Mouse (Mus musculus): ENCODE measurements around the gene Pitpnm3.

The Pitpnm3 gene

DNA sequence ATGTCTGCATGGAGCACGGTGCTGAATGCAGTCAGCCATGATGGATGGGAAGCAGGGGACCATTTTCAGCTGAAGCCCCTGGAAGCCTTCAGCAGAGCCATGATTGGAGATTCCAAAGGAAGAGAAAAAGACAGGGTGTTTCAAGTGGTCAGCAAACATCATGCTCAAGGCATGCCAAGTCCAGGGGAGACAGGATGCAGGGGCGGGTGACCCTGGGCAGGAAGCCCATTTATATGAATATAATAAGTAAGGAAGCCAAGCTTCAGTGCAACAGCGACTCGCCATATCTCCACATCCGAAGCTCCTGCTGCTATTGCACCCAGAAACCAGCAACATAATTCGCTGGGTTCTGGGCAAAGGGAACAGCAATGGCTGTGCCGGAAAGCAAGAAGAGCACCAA, 41.1 kb downstream of the Pitpnm3 start:
- no peak for DNase-seq (ENCODE audit: low spot score)

DNA sequence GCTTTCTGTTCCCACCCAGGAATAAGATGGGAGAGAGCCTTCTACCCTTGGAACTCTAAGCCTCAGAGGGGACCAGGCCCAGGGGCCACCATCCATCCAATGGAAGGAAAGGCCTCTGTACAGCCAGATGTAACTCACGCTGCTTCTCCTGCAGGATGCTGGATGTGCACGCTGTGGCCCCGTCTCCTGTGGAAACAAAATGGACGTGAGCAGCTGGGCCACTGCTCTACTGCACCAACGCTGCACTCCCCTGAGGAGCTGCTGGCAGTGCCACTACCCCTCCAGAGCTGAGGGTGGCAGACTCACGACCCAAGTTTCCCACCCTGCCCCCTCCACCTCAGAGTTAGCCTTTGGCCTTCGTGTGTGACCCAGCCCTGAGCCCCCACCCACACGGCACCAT, 43.2 kb downstream of the Pitpnm3 start:
- DNase-seq (ENCODE audit: low spot score): no peak

DNA sequence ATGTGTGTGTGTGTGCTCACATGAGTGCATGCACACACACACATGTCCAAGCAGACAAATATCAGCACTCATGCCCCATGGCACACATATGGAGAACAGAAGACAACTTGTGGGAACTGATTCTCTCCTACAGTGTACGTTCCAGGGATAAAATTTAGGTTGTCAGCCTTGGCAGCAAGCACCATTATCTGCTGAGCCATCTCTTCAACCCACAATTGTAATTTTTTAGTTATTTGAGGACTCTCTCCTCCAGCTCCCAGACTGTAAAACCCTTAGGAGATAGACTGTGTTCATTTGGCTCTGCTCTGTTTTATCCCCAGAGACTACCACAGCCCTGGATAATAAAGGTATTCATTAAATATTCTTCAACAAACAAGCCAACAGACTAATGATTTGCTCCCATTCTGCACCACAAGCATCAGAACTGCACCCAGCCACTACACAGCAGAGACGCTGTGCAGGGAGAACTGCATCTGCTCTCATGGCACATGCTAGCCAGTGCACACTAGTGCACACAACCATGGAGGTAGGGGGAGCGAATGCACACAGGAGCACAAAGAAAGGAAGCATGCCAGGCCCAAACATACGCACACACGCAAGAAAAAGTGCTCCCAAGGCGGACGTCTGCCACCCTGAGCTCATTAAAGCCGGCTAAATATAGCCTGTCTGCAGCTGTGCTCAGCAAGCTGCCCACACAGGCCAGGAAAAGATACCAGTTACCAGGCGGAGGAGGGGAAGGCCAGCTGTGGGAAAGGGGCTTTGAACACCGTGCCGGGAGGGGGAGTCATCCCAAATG, 49.1 kb downstream of the Pitpnm3 start:
- DNase-seq (ENCODE audit: low spot score): peak; percentile 17

DNA sequence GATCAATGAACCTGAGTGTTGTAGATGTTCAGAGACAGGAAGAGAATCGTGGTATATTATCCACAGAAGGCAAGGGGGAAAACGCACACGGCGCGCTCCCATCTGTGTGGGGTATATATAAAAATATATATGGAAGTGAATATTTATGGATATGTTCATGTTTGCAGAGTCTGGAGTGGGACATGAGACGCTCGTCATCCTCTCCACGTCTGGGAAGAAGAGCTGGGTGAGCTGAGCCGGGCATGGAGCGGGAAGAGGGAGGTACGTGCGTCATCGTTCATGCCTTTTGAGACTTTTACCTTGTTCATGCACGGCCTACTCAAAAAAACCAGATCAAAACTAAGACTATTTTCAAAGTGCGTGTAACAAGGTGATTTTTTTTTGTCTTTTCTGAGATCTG, 51.2 kb downstream of the Pitpnm3 start:
- no peak for DNase-seq (ENCODE audit: low spot score)

DNA sequence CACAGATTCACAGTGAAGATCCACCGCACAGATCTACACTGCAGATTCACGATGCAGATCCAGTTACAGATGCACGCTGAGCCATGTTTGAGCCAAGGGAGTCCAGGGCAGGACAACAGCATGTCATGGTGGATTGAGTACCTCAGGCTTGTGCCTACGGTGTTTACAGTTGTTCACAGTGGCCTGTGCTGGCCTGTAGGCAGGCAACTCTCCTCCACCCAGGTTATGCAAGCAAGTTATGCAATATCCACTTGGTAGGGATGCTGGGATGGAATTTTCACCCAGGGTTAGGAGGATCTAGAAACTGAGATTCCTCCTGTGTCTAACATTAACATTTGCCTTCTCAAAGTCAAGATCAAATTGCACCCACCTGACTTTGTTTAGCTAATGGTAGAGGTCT, 53.0 kb downstream of the Pitpnm3 start:
- no peak for DNase-seq (ENCODE audit: low spot score)

DNA sequence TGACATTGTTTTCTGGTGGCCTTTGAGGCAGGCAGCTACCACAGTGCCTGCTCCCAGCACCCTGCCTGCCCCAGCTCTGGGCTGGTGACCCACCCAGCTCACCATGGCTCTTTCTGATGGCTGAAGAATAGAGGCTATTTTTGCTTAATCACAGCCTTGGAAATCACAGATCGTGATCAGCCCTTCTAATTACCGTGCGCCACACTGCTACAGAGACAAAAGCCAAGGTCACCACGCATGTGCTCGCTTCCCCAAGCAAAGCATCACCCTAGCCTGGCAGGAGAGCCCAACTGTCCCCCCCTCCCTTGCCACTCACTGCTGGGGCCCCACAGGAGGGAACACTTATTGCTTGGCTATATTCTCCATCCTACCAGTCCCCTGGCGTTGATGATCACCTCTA, 55.1 kb downstream of the Pitpnm3 start:
- no peak for DNase-seq (ENCODE audit: low spot score)

DNA sequence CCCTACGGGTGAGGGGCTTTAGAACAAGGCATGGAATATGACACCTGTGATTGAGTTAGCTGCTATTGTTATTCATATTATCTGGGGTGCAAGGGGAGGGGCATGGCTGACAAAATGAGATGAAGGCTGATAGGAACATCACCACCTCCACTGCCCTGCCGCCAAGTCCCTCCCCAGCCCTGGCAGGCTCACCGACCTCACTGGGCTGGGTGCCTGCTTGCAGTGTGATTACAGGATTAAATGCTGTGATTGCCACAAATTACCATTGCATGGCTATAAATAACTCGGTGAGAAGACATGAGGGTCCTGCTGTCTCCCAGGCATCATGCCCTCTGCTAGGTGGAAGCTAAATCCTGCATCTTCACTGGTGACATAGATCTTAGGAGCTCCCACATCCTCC, 56.9 kb downstream of the Pitpnm3 start:
- DNase-seq (ENCODE audit: low spot score): no peak

DNA sequence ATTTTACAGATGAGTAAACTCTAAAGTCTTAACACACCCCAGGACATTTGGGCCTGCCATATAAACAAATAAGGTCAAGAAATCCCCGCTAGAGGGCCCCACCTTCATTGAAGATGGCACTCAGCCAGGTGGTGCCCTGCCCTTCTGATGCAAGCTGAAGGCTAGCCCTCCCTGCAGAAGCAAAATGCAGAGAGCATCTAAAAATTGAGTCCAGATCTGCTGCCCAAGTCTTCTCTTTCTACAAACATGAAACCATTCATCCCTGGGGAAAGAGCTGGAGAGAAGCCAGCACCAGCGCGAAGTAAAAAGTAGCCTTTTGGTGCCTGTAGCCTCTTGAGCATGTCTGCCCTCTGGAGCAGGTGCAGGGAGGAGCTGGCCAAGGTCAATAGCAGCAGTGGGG, 57.5 kb downstream of the Pitpnm3 start:
- no peak for DNase-seq (ENCODE audit: low spot score)

DNA sequence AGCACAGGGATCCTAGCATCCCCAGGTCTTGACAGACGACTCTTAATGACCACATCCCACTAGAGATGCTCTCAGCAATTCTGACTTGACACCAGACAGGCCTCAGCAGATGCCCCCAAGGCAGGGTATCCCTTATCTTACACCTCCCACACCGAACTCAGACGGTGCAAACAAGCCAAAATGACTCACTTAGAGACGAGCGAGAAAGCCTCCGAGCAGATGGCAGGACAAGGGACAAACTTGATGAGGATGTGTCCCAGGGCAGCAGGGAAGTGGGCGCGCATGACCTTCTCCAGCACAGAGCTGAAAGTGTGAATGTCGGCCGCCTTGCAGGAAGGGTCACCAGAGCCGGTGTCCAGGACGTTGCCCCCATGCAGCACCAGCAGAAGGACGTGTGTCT, 61.3 kb downstream of the Pitpnm3 start:
- DNase-seq (ENCODE audit: low spot score): no peak

DNA sequence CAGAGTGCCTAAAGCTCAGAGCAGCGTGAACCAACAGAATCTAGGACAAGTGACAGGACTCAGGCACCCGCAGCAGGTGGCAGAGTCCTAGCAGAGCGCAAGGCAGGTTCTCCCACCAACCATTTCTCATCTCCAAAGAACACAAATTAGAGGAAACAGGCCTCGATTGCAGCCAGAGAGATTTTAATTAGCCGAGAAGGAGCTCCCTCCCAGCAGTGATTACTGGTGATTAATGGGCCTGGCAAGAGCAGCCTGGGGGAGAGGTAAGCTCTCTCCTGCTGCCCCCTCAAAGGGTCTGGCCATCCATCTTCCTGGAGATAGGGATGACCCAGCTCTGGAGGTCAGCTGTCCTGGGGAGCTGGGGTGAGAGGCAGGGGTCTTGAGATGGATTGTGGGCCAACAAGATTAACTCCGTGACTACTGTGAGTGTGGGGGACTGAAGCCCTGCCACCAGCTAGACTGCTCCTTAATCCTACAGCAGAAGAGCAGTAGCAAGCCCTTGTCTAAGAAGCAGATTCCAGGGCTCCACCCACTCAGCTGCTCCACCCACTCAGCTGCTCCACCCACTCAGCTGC, 63.2 kb downstream of the Pitpnm3 start:
- DNase-seq (ENCODE audit: low spot score): peak; percentile 36

DNA sequence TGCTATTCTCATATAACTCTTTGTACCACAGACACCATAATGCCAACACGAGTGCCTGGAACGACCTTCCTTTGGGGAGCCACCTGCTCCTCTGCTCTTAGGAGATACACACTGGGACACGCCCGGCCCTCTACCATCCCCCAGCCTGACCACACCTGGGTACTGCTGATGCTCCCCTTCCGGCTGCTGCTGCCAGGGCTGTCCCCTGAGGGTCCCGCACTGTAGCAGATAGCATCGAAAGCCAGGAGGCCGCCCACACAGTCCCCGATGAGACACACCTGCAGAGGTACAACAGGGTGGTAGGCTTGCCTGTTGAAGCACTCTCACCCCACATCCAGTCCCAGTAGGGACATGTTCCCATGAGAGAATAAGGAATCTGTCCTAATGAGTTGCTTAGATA, 64.8 kb downstream of the Pitpnm3 start:
- DNase-seq (ENCODE audit: low spot score): no peak

DNA sequence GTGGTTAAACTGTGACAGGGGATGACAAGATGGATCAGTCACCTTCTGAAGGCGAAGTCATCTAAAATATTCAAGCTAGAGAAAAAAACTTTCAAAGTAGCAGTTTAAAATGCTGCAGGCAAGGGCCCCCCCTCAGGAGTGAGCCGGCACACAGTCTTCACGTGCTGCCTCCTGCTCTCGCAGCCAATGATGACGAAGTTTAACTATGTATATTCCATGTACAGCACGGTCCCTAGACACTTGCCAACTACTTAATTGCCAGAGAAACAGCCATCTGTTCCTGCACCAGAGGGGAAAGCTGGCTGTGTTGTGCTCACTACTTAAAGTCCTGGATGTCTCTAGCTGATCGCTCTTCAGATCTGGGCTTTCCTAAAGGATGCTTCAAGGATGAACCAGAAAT, 67.6 kb downstream of the Pitpnm3 start:
- DNase-seq (ENCODE audit: low spot score): no peak

DNA sequence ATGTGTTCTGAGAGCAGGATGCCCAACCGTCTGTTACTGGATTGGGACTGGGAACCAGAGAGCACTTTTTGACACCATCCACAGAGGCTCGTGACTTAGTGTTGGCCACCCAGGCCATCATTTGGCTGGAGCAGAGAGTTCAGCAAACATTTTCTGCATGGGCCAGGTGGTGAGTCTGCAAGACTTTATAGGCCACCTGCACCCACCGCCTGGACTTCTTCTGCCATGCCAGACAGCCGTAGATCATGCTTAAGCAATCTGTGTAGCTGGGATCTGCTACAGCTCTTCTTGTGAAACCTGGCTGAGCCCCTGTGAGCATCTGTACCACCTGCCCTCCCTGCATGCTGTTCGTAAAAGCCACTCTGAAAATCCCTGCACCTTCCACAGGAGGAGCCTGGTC, 68.3 kb downstream of the Pitpnm3 start:
- no peak for DNase-seq (ENCODE audit: low spot score)

DNA sequence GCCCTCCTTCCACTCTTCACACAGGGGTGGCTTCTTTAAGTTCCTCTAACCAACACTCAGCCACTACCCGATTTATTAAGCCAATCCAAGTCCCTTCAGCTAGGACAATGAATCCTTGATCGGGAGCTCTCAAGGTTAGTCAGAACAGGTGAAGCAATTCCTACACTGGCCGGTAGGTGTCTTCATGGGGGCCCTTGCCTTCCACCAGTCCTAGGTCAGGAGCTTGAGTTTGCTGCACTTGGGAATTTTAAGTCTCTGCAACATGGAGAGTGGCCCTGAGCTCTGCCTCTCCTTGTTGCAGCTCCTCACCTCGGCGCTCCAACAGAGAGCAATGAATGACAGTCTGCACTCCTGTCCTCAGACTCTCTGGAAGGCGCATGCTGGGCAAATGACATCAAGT, 69.2 kb downstream of the Pitpnm3 start:
- peak; percentile 72 for DNase-seq (ENCODE audit: low spot score)

DNA sequence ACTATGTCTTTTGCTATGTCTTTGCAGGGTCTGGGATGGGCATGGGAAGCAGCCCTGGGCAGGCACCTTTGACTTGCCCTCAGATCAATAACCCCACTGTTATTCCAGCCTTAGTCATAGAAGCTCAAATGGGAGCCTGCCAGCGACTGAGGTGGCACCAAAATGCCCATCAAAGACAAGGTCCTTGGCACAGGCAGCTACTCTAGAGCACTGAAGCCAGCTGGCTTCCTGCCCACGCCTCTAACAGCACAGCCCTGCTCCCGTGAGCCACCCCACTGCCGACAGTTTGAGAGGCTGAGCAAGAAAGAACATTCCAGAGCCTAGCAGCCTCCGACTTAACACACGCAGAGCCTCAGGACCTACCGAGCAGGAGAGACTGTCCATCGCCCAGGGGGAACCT, 70.5 kb downstream of the Pitpnm3 start:
- DNase-seq (ENCODE audit: low spot score): no peak

DNA sequence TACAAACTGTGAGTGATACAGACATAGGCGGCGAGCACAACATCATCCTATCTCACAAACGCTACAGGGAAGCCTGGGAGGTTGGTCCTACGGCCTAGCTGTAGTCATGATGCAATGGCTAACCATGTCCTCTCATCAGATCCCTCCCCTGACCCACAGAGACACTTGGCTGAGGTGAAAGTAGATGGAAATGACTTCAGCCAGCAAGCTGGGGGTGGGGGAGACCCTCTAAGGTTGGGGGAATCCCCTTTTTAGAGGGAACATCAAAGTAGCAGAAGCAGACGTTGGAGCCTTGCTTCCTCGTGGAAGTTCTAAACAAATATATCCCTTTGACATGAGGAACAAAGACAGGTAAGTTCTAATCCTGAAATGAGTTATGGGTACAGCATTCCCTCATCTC, 71.2 kb downstream of the Pitpnm3 start:
- no peak for DNase-seq (ENCODE audit: low spot score)

DNA sequence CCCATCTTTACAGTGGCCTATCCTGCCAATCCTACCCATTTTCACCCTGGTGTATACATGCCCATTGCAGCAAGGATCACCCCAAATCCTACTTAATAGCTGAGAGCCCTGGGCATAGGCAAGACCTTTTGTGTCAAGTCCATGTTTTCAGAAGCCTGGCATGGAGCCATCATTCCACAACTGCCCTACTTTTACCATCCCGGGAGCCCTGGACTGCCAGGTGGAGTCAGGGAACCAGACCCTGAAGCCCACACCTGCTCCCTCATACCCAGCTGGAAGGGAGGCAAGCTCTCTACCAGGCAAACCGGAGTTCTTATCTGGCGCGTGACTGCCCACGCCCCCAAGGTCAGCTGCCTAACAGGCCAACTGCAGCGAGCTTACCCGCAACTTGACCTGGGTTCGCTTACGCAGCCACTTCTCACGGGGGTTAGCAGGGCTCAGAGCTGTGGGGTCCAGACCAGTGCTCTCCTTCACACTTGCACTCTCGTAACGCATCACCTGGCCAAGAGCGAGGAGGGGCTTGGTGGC, 74.4 kb downstream of the Pitpnm3 start:
- DNase-seq (ENCODE audit: low spot score): no peak

DNA sequence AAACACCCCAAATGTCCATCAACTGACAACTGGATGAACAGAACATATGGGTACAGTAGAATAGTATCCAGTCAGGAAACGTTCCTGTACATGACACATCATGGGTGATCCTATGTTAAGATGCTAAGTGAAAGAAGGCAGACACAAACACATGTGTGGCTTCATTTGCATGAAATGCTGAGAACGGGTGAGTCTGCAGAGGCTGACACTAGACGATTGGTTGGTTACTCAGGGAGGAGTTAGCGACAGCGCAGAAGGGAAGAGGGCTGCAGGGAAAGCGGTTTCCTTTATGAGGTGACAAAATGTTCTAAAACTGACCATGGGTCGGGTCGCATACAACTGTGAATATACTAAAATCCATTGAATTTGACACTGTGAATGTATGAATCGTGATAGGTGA, 75.2 kb downstream of the Pitpnm3 start:
- DNase-seq (ENCODE audit: low spot score): no peak

DNA sequence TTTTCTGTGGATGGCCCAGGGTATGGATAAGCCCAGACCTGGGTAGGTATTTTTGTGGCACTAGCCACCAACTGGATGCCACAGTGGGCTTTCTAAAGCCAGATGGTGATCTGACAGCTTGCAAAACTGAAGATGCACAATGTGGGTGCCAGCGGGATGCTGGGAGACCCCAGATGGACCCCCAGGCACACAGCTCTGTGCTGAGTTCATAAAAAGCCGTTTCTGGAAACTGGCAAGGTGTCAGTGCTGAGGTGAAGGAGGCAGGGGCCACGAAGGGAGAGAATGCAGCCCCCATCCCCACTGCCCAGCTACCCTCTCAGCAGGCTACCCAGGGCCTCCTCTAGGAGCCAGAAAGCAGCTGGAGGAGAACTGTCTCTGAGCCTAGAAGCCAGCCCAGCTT, 78.4 kb downstream of the Pitpnm3 start:
- no peak for DNase-seq (ENCODE audit: low spot score)

DNA sequence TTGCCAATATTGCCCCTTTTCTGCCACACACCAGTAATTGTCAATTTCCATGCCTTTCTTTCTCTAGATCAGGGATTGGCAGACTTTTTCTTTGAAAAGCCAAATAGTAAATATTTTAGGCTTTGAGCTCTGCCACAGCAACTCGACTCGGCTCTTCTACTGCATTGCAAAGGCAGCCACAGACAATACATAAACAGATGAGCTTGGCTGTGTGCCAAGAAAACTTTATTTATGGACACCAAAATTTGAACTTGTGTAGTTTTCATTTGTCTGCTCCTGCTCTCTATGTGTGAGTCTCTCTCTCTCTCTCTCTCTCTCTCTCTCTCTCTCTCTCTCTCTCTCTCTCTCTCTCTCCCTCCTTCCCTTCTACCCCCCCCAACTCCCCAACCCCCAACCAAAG, 80.4 kb downstream of the Pitpnm3 start:
- no peak for DNase-seq (ENCODE audit: low spot score)

DNA sequence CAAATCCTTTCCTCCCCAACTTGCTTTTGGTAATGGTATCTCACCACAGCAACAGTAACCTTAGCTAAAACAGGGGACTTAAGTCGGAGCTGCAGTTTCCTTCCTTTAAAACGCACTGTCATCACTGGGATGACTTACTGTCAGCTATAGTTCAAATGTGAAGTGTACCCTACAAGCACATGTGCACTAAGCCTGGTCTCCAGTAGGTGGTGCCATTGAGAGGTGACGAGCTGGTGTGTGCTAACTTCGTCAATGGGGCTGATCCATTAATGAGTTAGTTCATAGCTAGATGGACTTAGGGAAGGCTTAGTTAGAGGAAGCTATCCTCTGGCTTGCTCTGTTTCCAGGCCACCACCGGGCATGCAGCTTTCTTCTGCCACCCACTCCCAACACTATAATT, 82.9 kb downstream of the Pitpnm3 start:
- peak; percentile 88 for DNase-seq (ENCODE audit: low spot score)

DNA sequence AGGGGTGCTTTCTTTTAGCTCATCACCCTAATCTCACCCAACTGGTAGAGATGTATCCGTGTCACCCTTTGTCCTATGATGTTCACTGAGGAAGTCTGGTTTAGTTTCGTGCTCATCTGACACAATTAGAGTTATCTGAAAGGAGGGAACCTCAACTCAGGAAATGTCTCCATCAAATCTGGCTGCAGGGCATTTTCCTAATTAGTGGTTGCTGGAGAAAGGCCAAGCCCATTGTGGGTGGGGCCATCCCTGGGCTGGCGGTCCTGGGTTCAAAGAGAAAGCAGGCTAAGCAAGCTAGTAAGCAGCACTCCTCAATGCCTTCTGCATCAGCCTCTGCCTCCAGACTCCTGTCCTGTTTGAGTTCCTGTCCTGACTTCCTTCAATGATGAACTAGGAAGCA, 83.4 kb downstream of the Pitpnm3 start:
- DNase-seq (ENCODE audit: low spot score): no peak

DNA sequence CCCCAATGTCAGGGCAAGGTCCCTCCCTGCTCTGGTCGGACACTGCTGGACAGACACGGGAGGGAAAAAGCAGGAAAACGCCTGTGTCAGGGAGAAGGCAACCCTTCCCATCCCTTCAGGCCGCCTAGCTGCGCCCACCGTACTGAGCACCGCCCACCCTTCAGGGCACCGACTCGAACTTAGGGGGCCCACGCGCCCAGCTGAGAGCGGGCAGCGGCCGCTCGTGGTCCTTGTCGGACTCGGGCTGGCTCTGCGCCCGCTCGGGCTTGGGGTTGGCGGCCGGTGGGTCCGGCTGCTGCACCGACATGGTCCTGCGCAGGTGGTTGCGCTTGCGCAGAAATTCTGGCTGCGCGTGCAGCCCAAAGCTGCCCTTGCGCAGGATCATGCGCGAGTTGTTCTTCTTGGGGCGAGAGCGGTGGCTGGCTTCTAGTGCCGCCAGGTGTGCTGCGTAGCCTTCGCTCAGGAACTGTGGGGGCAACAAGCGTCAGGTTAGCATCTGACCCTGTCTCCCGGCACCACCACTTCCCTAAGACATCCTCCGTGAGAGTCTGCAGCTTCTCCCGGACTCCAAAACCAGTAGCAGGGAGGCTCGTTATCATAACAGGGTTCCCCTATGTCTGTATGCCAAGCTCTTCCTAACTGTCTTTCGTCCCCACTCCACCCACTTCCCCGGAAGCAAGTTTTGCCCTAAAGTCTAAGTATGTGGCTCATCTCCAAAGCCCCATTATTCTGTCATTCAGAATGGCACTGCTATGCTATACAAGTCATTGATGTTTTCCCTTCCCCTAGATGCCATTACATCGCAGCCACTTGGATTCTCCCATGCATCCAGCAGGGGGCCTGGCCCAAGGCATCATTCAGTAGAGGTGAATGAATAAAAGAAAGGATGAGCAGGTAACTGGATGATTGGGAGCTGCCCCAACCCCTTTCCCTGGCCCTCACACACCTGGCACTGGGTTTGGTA, 84.4 kb downstream of the Pitpnm3 start:
- peak; percentile 60 for DNase-seq (ENCODE audit: low spot score)

Data from embryo, embryonic 10.5 days (tissue).